Mouse (Mus musculus): Measurements from ENCODE around the gene Arrdc4. TPM values are rescaled to one million over a fixed set of nuclear protein-coding genes. Genes with fewer than 3 reads are reported as not detected.

Arrdc4 gene
- polyA plus RNA-seq, 1 experiment from 2014 or later, result 26.7 TPM

- Histone ChIP-seq H3K27ac (no peak overlapping the region), H3K9ac (no peak overlapping the region), H3K27me3 (no peaks in the 10 kb centered on the region; the same call in 1 of the 2 replicates), H3K36me3 (no peaks in the 10 kb centered on the region), H3K4me3 (no peak overlapping the region), H3K4me2 (replicated peaks) (no peak overlapping the region), H3K4me1 (no peaks in the 10 kb centered on the region), H3K9me3 (no peaks in the 10 kb centered on the region)
- no peak for ATAC-seq (ENCODE audit: insufficient number of reproducible peaks, insufficient read depth, low FRiP score, low TSS enrichment)
- 73% methylated on average over 3 of the region's 3 CpGs for WGBS
Observed at GRCm38 (mm10) chr7:68708563-68709318, 40.3 kb downstream of the Arrdc4 start.

- H3K36me3 ChIP-seq, result no peaks in the 10 kb centered on the region
- WGBS, result 86% methylated on average over 7 of the region's 7 CpGs
- no peaks in the 10 kb centered on the region for H3K27me3 ChIP-seq
- no peak overlapping the region for H3K4me3 ChIP-seq
- ATAC-seq (ENCODE audit: insufficient number of reproducible peaks, insufficient read depth, low FRiP score, low TSS enrichment), result no peak
- no peak overlapping the region for H3K27ac ChIP-seq
- no peaks in the 10 kb centered on the region for H3K4me1 ChIP-seq
- H3K9me3 ChIP-seq, result no peaks in the 10 kb centered on the region
- H3K4me2 ChIP-seq (replicated peaks), result no peak overlapping the region
- no peak overlapping the region for H3K9ac ChIP-seq
Observed at GRCm38 (mm10) chr7:68705162-68705561, 43.9 kb downstream of the Arrdc4 start.

GRCm38 (mm10) chr7:68697313-68697712 is 51.7 kb downstream of the Arrdc4 start:
- Histone ChIP-seq H3K27me3 (no peaks in the 10 kb centered on the region), H3K9me3 (no peaks in the 10 kb centered on the region), H3K36me3 (no peaks in the 10 kb centered on the region), H3K27ac (no peak overlapping the region), H3K4me2 (replicated peaks) (no peak overlapping the region), H3K4me3 (no peak overlapping the region), H3K9ac (no peak overlapping the region), H3K4me1 (no peaks in the 10 kb centered on the region)
- WGBS, result 93% methylated on average over 3 of the region's 3 CpGs
- no peak for ATAC-seq (ENCODE audit: insufficient number of reproducible peaks, insufficient read depth, low FRiP score, low TSS enrichment)

DNA sequence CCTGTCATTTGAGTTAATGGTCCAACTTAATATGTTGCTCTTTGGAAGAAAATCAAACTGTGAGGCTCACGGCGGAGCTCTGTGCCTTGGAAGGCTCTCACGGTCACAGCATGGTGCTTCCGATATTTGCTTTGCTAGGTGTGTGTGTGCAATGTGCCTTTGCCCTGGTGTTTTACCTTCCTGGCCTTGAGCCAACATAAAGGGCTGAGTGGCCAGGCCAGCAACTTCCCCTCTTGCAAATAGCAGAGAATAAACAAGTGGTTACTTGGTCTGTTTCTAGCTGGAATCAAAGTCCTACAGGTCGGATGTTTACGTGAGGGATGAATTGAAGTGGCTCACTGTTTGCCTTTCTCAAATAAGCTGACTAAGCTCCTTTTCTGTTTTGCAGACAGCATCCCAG is 52.1 kb downstream of the Arrdc4 start:
- no peaks in the 10 kb centered on the region for H3K36me3 ChIP-seq
- H3K27ac ChIP-seq, result no peak overlapping the region
- no peaks in the 10 kb centered on the region for H3K4me1 ChIP-seq
- 79% methylated on average over 6 of the region's 6 CpGs for WGBS
- H3K9me3 ChIP-seq, result no peaks in the 10 kb centered on the region
- no peaks in the 10 kb centered on the region for H3K27me3 ChIP-seq
- H3K4me2 ChIP-seq (replicated peaks), result no peak overlapping the region
- ATAC-seq (ENCODE audit: insufficient number of reproducible peaks, insufficient read depth, low FRiP score, low TSS enrichment), result no peak
- no peak overlapping the region for H3K9ac ChIP-seq
- H3K4me3 ChIP-seq, result no peak overlapping the region

DNA sequence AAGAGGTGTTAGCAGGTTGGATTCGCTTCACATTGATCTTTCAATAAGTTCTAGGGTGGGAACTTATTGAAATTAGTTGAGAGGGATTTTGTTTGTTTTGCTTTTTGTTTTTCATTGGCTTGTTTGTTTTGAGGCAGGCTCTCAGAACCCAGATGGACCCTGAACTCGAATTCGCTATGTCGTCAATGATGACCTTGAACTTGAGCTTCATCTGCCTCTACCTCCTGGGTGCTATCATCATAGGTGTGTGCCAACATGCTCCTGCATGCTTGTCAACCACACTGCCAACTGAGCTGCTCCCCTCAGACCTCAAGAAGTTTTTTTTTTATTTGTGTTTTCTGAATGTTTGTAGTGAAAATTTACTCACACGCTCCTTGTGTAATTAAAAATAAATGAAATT is 52.6 kb downstream of the Arrdc4 start:
- no peak overlapping the region for H3K4me3 ChIP-seq
- no peak overlapping the region for H3K4me2 ChIP-seq (replicated peaks)
- no peak overlapping the region for H3K27ac ChIP-seq
- no peaks in the 10 kb centered on the region for H3K4me1 ChIP-seq
- H3K36me3 ChIP-seq, result no peaks in the 10 kb centered on the region
- WGBS, result 85% methylated on average over 5 of the region's 5 CpGs
- no peak overlapping the region for H3K9ac ChIP-seq
- H3K9me3 ChIP-seq, result no peaks in the 10 kb centered on the region
- H3K27me3 ChIP-seq, result no peaks in the 10 kb centered on the region
- ATAC-seq (ENCODE audit: insufficient number of reproducible peaks, insufficient read depth, low FRiP score, low TSS enrichment), result no peak

- 45% methylated on average over 4 of the region's 4 CpGs for WGBS
- H3K4me2 ChIP-seq (replicated peaks), result no peak overlapping the region
Observed at GRCm38 (mm10) chr7:68692731-68693130, 56.3 kb downstream of the Arrdc4 start.

GRCm38 (mm10) chr7:68691454-68691853 is 57.6 kb downstream of the Arrdc4 start:
- no peak for ATAC-seq (ENCODE audit: insufficient number of reproducible peaks, insufficient read depth, low FRiP score, low TSS enrichment)
- Histone ChIP-seq H3K4me2 (replicated peaks) (no peak overlapping the region), H3K27me3 (no peaks in the 10 kb centered on the region), H3K9ac (no peak overlapping the region), H3K27ac (no peak overlapping the region), H3K4me3 (no peak overlapping the region), H3K4me1 (no peaks in the 10 kb centered on the region), H3K9me3 (no peaks in the 10 kb centered on the region), H3K36me3 (no peaks in the 10 kb centered on the region)
- 93% methylated on average over 1 of the region's 1 CpGs for WGBS

More at GRCm38 (mm10) chr7:68692731-68693130, 56.3 kb downstream of the Arrdc4 start:
- no peaks in the 10 kb centered on the region for H3K36me3 ChIP-seq
- H3K9ac ChIP-seq, result no peak overlapping the region
- H3K4me3 ChIP-seq, result no peak overlapping the region
- no peak for ATAC-seq (ENCODE audit: insufficient number of reproducible peaks, insufficient read depth, low FRiP score, low TSS enrichment)
- no peaks in the 10 kb centered on the region for H3K9me3 ChIP-seq
- no peak overlapping the region for H3K27ac ChIP-seq
- H3K27me3 ChIP-seq, result no peaks in the 10 kb centered on the region
- H3K4me1 ChIP-seq, result no peaks in the 10 kb centered on the region

- Histone ChIP-seq H3K4me3 (no peak overlapping the region), H3K9ac (no peak overlapping the region), H3K9me3 (no peaks in the 10 kb centered on the region), H3K36me3 (no peaks in the 10 kb centered on the region), H3K27ac (no peak overlapping the region), H3K27me3 (no peaks in the 10 kb centered on the region), H3K4me2 (replicated peaks) (no peak overlapping the region), H3K4me1 (no peaks in the 10 kb centered on the region)
- no peak for ATAC-seq (ENCODE audit: insufficient number of reproducible peaks, insufficient read depth, low FRiP score, low TSS enrichment)
- WGBS, result 64% methylated on average over 4 of the region's 4 CpGs
Observed at GRCm38 (mm10) chr7:68687140-68687611, 61.9 kb downstream of the Arrdc4 start.
